Mouse (Mus musculus) 3134 (cell line): ENCODE data around the gene Olfr68.
"Not testable (repeated sequence)": the region's sequence is repeated elsewhere in the genome, so short reads cannot be mapped to it uniquely, and the experiment has no call there.

Experiments
- DNase-seq: peaks from one replicate; pipeline ENCODE4 v3.0.0-alpha.2; 2011; ENCODE audit warnings: low spot score; ENCODE audit not compliant: insufficient read length; ENCODE audit errors: extremely low read depth

Olfr68 gene

GRCm38 (mm10) chr7:103771494-103771893 lies 8.0 kb downstream of the Olfr68 start, which contains the start of gene Olfr69:
TSS of gene Olfr69 (minus strand) at chr7:103771594.
- no peak for DNase-seq

- not testable (repeated sequence) for DNase-seq
These were observed 11.8 kb downstream of the Olfr68 start for GRCm38 (mm10) chr7:103767687-103768086.

GRCm38 (mm10) chr7:103762212-103762611 lies 17.3 kb downstream of the Olfr68 start:
- DNase-seq, result not testable (repeated sequence)

GRCm38 (mm10) chr7:103757233-103757632 lies 22.3 kb downstream of the Olfr68 start, which contains the start of gene Olfr630:
TSS of gene Olfr630 (minus strand) at chr7:103757333.
- no peak for DNase-seq

- DNase-seq, result no peak
These were observed 34.7 kb downstream of the Olfr68 start, which contains the start of gene Olfr629 for GRCm38 (mm10) chr7:103744843-103745242. TSS of gene Olfr629 (minus strand) at chr7:103744943.

GRCm38 (mm10) chr7:103730074-103730473 lies 49.4 kb downstream of the Olfr68 start, which contains the start of gene Olfr628:
TSS of gene Olfr628 (plus strand) at chr7:103730374.
- no peak for DNase-seq
